Mouse (Mus musculus) small intestine, adult 2 months (tissue): ENCODE data around the gene Klk7.

Experiments used
- CTCF ChIP-seq: fragments of 200-500 bp; IDR thresholded peaks from 2 replicates; pipeline ENCODE4 v1.5.1; 2012; ENCODE audit warnings: low read depth, mild to moderate bottlenecking, control low read depth, inconsistent platforms, low read length, moderate library complexity, mixed read lengths; ENCODE audit not compliant: insufficient replicate concordance, insufficient read length; ENCODE audit errors: extremely low read depth
- POLR2A ChIP-seq: fragments of 200-500 bp; IDR thresholded peaks from 2 replicates; pipeline ENCODE4 v1.6.1; 2012; ENCODE audit warnings: low read depth, mild to moderate bottlenecking, control low read depth, inconsistent platforms, low read length, moderate library complexity

GRCm38 (mm10) chr7:43857501-43857900 is 46.4 kb downstream of the Klk7 start:
- TF ChIP-seq POLR2A (no peak), CTCF (no peak)
